ENCODE assay signal across 9 mouse cellular contexts in genomic region chr1:189729141-189729815, GRCm38 (mm10). TPM values are rescaled to one million over a fixed set of nuclear protein-coding genes. Genes with fewer than 3 reads are reported as not detected.
DNase-seq lines count a peak whose midpoint lies in the region; ATAC-seq and TF ChIP-seq lines count a peak whose summit lies in the region.
"Had no signal": no experiment of that assay in that cellular context is flagged by ENCODE, and none has a peak within 500 bp of the region (broad histone marks: within the 10 kb centered on the region; RNA-seq: fewer than 3 reads in every experiment).

No protein-coding gene starts in this region.

- peak overlapping the region; percentile 75 for H3K4me3 ChIP-seq in heart, embryonic 10.5 days
- H3K4me3 ChIP-seq in C2C12 (ENCODE audit: insufficient read depth, poor library complexity, severe bottlenecking), result peak overlapping the region; percentile 91
- H3K4me3 ChIP-seq in forebrain, postnatal 0 days (ENCODE audit: low read depth, low read length), result no peak overlapping the region
- peak overlapping the region; percentile 77 for H3K4me3 ChIP-seq in lung, postnatal 0 days (ENCODE audit: low read depth, low read length)

- peak; percentile 73 for DNase-seq in heart, embryonic 10.5 days (ENCODE audit: low spot score)
- DNase-seq in heart, adult 18-20 months, result no peak
- DNase-seq in forebrain, postnatal 0 days, result no peak
- peak; percentile 25 for DNase-seq in lung, postnatal 0 days (ENCODE audit: low spot score)
- DNase-seq in MN1 (ENCODE audit: low spot score), result no peak
- no peak for DNase-seq in ovary, postnatal 10 days (ENCODE audit: low spot score)
- no peak for DNase-seq in cerebellum, adult 8-10 months

- H3K79me2 ChIP-seq in C2C12 (ENCODE audit: control insufficient read depth, insufficient read depth), result peaks cover 62% of the 10 kb centered on the region

- H3K27me3 ChIP-seq in heart, embryonic 10.5 days (ENCODE audit: insufficient read depth, poor library complexity, severe bottlenecking), result no peaks in the 10 kb centered on the region; the same call in 1 of the 2 replicates
- H3K27me3 ChIP-seq in C2C12 (ENCODE audit: control insufficient read depth, insufficient read depth, insufficient read length), result no peaks in the 10 kb centered on the region
- peaks cover 39% of the 10 kb centered on the region for H3K27me3 ChIP-seq in forebrain, postnatal 0 days (ENCODE audit: insufficient read depth, low read length)
- no peaks in the 10 kb centered on the region for H3K27me3 ChIP-seq in lung, postnatal 0 days (replicated peaks; ENCODE audit: insufficient read depth, low read length)

- H3K79me3 ChIP-seq in C2C12 (ENCODE audit: low read depth), result peaks cover 57% of the 10 kb centered on the region

- no peak for ATAC-seq in forebrain, postnatal 0 days
- no peak for ATAC-seq in lung, postnatal 0 days

- no peak for TF ChIP-seq CTCF in C2C12 (IDR thresholded peaks at IDR 0.05; ENCODE audit: control insufficient read depth, insufficient read depth, insufficient read length)
- TF ChIP-seq CTCF in forebrain, postnatal 0 days (IDR thresholded peaks at IDR 0.05; ENCODE audit: low read depth), result no peak
- no peak for TF ChIP-seq CTCF in lung, postnatal 0 days (IDR thresholded peaks at IDR 0.05)

- no peak for TF ChIP-seq EP300 in lung, postnatal 0 days (IDR thresholded peaks at IDR 0.05)

- no peak overlapping the region for H3K9ac ChIP-seq in forebrain, postnatal 0 days
- peak overlapping the region; percentile 76; the same call in 1 of the 2 replicates for H3K9ac ChIP-seq in lung, postnatal 0 days (replicated peaks; ENCODE audit: low read depth)

- H3ac ChIP-seq in C2C12 (ENCODE audit: control insufficient read depth, insufficient read length, low read depth), result peak overlapping the region; percentile 79

- 8% methylated on average over 17 of the region's 17 CpGs for WGBS in heart, embryonic 10.5 days
- WGBS in forebrain, postnatal 0 days, result 20% methylated on average over 17 of the region's 17 CpGs
- WGBS in lung, postnatal 0 days, result 14% methylated on average over 17 of the region's 17 CpGs

- no peaks in the 10 kb centered on the region for H3K9me3 ChIP-seq in heart, embryonic 10.5 days
- no peaks in the 10 kb centered on the region for H3K9me3 ChIP-seq in forebrain, postnatal 0 days (ENCODE audit: low read length)
- H3K9me3 ChIP-seq in lung, postnatal 0 days (ENCODE audit: low read length), result no peaks in the 10 kb centered on the region

- 0 out of 2 replicates have a peak, but pooled peaks cover 5% of the 10 kb centered on the region for H3K36me3 ChIP-seq in heart, embryonic 10.5 days
- H3K36me3 ChIP-seq in C2C12 (ENCODE audit: control insufficient read depth, insufficient read depth), result peaks cover 30% of the 10 kb centered on the region
- no peaks in the 10 kb centered on the region for H3K36me3 ChIP-seq in forebrain, postnatal 0 days (ENCODE audit: insufficient read depth)
- H3K36me3 ChIP-seq in lung, postnatal 0 days (ENCODE audit: insufficient read depth, low read length), result no peaks in the 10 kb centered on the region

- H3K4me2 ChIP-seq in forebrain, postnatal 0 days (ENCODE audit: low read depth), result peak overlapping the region; percentile 98; the same call in 1 of the 2 replicates
- H3K4me2 ChIP-seq in lung, postnatal 0 days (replicated peaks; ENCODE audit: low read depth, low read length), result peak overlapping the region; percentile 93

- H3K4me1 ChIP-seq in heart, embryonic 10.5 days, result peaks cover 55% of the 10 kb centered on the region
- 0 out of 2 replicates have a peak, but pooled peaks cover 7% of the 10 kb centered on the region for H3K4me1 ChIP-seq in forebrain, postnatal 0 days (ENCODE audit: insufficient read depth)
- peaks cover 10% of the 10 kb centered on the region; the same call in 1 of the 2 replicates for H3K4me1 ChIP-seq in lung, postnatal 0 days (ENCODE audit: insufficient read depth, low read depth, low read length)

- peak overlapping the region; percentile 91 for H3K27ac ChIP-seq in heart, embryonic 10.5 days
- no peak overlapping the region for H3K27ac ChIP-seq in forebrain, postnatal 0 days (ENCODE audit: low read depth, low read length)
- 0 out of 2 replicates have a peak overlapping the region, but pooled peaks have one; percentile 12 for H3K27ac ChIP-seq in lung, postnatal 0 days (ENCODE audit: low read length)

TF ChIP-seq in C2C12, 6 proteins besides CTCF, POLR2A, EP300 and RAD21:
- TF ChIP-seq MAX (IDR thresholded peaks at IDR 0.05) (peak; percentile 38), CEBPB (IDR thresholded peaks at IDR 0.05; ENCODE audit: low read depth) (no peak), MYOG (IDR thresholded peaks at IDR 0.05; ENCODE audit: control insufficient read depth, extremely low read depth, insufficient read length) (no peak), MYOD1 (IDR thresholded peaks at IDR 0.05; ENCODE audit: control insufficient read depth, insufficient read length, low read depth) (no peak), FOSL1 (IDR thresholded peaks at IDR 0.05; ENCODE audit: insufficient read depth, low read length, poor library complexity, severe bottlenecking) (no peak), USF1 (IDR thresholded peaks at IDR 0.05; ENCODE audit: low read depth) (no peak)
TF ChIP-seq in C2C12: peak in this region for 1.

RNA-seq across cellular contexts. Expression of gene Ptpn14, which starts 1.2 kb away (rescaled TPM):
- 7.2 and 9.6 TPM in 2 replicates for polyA plus RNA-seq in heart, embryonic 10.5 days (2016; fragmentation: Nextera tagmentation; extraction: Ambion mirVana)
- 10 to 100 TPM; 29.3 to 33.7 TPM for total RNA-seq in heart, adult 18-20 months (2021)
- polyA plus RNA-seq in C2C12 (2012; fragmentation: generic; extraction: Trizol), result 23.4 TPM
- total RNA-seq in forebrain, postnatal 0 days (2014; rRNA removed), result 3.2 and 3.9 TPM in 2 replicates
- polyA plus RNA-seq in forebrain, postnatal 0 days (2015; fragmentation: Nextera tagmentation; extraction: Ambion mirVana), result 0.49 and 0.98 TPM in 2 replicates
- 4.9 and 5.2 TPM in 2 replicates for polyA plus RNA-seq in lung, postnatal 0 days (2015; fragmentation: Nextera tagmentation; extraction: Ambion mirVana)
- polyA plus RNA-seq: erythroblast, embryonic 14.5 days had no signal

RNA-seq across cellular contexts. Expression of gene Cenpf, which starts 41.4 kb away (rescaled TPM):
- polyA plus RNA-seq in heart, embryonic 10.5 days (2016; fragmentation: Nextera tagmentation; extraction: Ambion mirVana), result 62.7 and 71.3 TPM in 2 replicates
- total RNA-seq in heart, adult 18-20 months (2021), result 1 to 10 TPM; 5.5 to 5.9 TPM
- polyA plus RNA-seq in C2C12 (2012; fragmentation: generic; extraction: Trizol), result 5.4 TPM
- total RNA-seq in forebrain, postnatal 0 days (2014; rRNA removed), result 3.0 and 6.4 TPM in 2 replicates
- 9.0 and 14.5 TPM in 2 replicates for polyA plus RNA-seq in forebrain, postnatal 0 days (2015; fragmentation: Nextera tagmentation; extraction: Ambion mirVana)
- 4.1 and 6.3 TPM in 2 replicates for polyA plus RNA-seq in lung, postnatal 0 days (2015; fragmentation: Nextera tagmentation; extraction: Ambion mirVana)

Comparison
In these comparisons a context has a peak if more than half of its experiments do, and no peak if none do; other contexts are left out.
1. DNase-seq: peak in heart, embryonic 10.5 days (single experiment) and lung, postnatal 0 days (single experiment); none in heart, adult 18-20 months (0 of 2), forebrain, postnatal 0 days (single experiment), MN1 (single experiment), ovary, postnatal 10 days (single experiment) and cerebellum, adult 8-10 months (single experiment).